Mouse (Mus musculus): ENCODE measurements around the gene Slc25a35.

- TF ChIP-seq CTCF (IDR thresholded peaks at IDR 0.05; ENCODE audit: low read depth, low read length) (0 out of 2 replicates have a peak, but pooled peaks have one; percentile 22), GATA2 (IDR thresholded peaks at IDR 0.05; ENCODE audit: borderline replicate concordance, low read depth, low read length) (no peak), GATA1 (IDR thresholded peaks at IDR 0.05; ENCODE audit: borderline replicate concordance, low read length) (no peak)
These were observed 47.9 kb downstream of the Slc25a35 start, which contains the start of gene Ctc1 for GRCm38 (mm10) chr11:69015644-69016441.

All from G1E (cell line).